Mouse (Mus musculus) bone marrow, adult 2 months (tissue): ENCODE measurements at regions not wholly inside any gene's neighbourhood (a gene's known extent, or its start where the extent isn't known, plus 50 kb on each side); places are given as distances from the start of the nearest gene placed in this dataset.

Experiments
- CTCF ChIP-seq: fragments of 200-500 bp; IDR thresholded peaks from 2 replicates; pipeline ENCODE4 v1.5.1; 2011; ENCODE audit warnings: low read length, control low read depth; ENCODE audit not compliant: control insufficient read depth, insufficient read depth
- POLR2A ChIP-seq: fragments of 200-500 bp; IDR thresholded peaks from 2 replicates; pipeline ENCODE4 v1.6.1; 2011; ENCODE audit warnings: low read depth, mild to moderate bottlenecking, control low read depth, low read length, borderline replicate concordance; ENCODE audit not compliant: control insufficient read depth

DNA sequence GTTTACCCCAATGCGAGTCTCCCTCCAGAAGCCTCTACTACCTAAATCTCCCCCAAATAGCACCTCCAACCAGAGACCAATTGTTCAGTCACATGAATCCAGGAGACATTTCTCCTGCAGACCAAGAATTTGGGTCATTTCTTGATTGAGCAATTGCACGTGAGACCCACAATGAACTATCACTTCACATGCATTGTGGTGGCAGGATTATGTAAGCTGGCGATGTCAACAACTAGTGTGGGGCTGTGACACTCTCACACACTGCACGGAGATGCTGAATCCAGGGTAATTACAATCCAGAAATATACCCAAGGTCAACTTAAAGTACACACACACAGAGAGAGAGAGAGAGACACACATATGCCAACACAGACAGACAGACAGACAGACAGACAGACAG, 148.5 kb upstream of the Dyrk2 start:
- no peak for TF ChIP-seq CTCF
- TF ChIP-seq POLR2A = no peak
